Mouse (Mus musculus): ENCODE results near the gene Myo18a. TPM values are rescaled to one million over a fixed set of nuclear protein-coding genes. Genes with fewer than 3 reads are reported as not detected.

Gene Myo18a
- polyA plus RNA-seq, 1 experiment from 2014 or later = 24.6 TPM

- H3K9me3 ChIP-seq (replicated peaks) = no peaks in the 10 kb centered on the region
- peaks cover 42% of the 10 kb centered on the region for H3K4me1 ChIP-seq
- H3K36me3 ChIP-seq = 0 out of 2 replicates have a peak, but pooled peaks cover 2% of the 10 kb centered on the region
- H3K27ac ChIP-seq (replicated peaks) = peak overlapping the region; percentile 62
- WGBS = 31% methylated on average over 8 of the region's 8 CpGs
- DNase-seq (ENCODE audit: low spot score) = no peak
- H3K4me3 ChIP-seq = no peak overlapping the region
- H3K27me3 ChIP-seq (ENCODE audit: low read depth, poor library complexity, severe bottlenecking) = no peaks in the 10 kb centered on the region
These were observed 28.2 kb downstream of the Myo18a start for GRCm38 (mm10) chr11:77791241-77791727.

DNA sequence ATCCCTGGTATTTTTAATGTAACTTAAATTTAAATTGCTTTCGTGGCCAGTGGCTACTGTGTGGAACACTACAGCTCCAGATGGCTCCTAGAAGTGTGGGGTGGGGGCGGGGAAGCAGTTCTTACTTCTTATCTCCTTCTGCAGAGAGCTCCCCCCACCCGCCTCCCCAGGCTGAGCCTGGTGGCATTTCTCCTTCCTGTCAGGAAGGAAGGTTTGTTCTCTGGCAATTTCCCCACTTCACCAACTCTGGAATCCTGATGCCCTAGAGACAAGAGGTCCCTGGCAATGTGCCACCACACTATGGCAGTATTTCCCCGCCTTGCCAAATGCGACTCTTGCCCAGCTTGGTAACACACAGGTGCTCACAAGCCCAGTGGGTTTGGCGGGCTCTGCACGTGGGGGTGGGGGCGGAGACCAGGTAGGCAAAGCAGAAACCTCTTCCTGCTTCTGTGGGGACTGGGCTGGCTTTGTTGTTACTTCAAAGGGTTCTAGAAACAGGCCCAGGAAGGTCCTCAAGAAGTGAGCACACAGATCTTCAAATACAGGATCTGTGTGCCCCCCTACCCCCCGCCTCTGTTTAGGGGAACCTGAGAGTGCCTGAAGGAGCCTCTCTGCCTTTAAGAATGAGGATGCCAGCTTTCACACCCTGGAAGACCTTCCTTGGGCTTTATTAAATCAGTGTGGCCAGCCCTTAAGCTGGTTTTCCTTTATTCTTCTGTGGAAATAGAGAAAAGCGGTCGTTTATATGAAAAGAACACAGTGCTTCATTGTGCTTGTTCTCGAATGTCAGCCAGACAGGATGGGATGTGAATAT lies 28.9 kb downstream of the Myo18a start:
- Histone ChIP-seq H3K27me3 (ENCODE audit: low read depth, poor library complexity, severe bottlenecking) (no peaks in the 10 kb centered on the region), H3K4me1 (peaks cover 38% of the 10 kb centered on the region), H3K9me3 (replicated peaks) (no peaks in the 10 kb centered on the region), H3K4me3 (no peak overlapping the region), H3K36me3 (no peaks in the 10 kb centered on the region), H3K27ac (replicated peaks) (peak overlapping the region; percentile 62; the same call in 1 of the 2 replicates)
- WGBS = 65% methylated on average over 12 of the region's 12 CpGs
- no peak for DNase-seq (ENCODE audit: low spot score)

- H3K4me3 ChIP-seq = 0 out of 2 replicates have a peak overlapping the region, but pooled peaks have one; percentile 58
- H3K27ac ChIP-seq (replicated peaks) = no peak overlapping the region
- WGBS = 70% methylated on average over 7 of the region's 7 CpGs
- H3K27me3 ChIP-seq (ENCODE audit: low read depth, poor library complexity, severe bottlenecking) = no peaks in the 10 kb centered on the region
- DNase-seq (ENCODE audit: low spot score) = no peak
- peaks cover 38% of the 10 kb centered on the region for H3K4me1 ChIP-seq
- H3K36me3 ChIP-seq = no peaks in the 10 kb centered on the region
- no peaks in the 10 kb centered on the region for H3K9me3 ChIP-seq (replicated peaks)
These were observed 29.5 kb downstream of the Myo18a start for GRCm38 (mm10) chr11:77792566-77792909.

DNA sequence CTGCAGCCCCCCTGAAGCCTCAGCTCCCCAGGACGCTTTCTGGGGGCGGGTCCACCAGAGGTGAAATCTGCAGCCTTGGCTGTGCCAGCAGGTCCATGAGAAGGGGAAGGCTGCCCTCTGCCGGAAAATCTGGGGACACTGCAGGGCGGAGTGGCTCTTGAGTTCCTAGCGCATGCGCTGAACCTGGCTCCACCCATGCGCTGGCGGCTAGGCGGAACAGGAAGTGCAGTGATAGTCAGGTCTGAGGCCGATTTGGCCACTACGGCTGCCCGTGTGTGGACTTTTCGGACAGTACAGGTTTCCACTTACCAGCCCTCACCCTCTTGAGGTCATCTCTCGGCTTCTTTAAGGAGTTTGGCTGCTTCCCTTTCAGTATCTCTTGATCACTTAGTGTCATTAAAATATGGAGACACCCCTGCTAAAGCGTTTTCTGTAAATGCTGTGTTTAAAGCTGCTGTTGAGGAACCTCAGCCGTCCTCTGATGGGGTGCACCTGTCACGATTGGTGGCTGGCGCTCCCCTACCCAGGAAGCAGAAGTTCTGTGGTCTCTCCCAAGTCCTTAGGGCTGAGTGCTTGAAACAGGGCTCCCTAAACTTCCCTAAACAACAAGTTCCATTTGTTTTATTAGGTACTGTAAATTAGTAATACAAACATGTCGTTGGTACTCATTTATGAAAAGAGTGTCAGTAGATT lies 30.3 kb downstream of the Myo18a start:
- Histone ChIP-seq H3K27ac (replicated peaks) (peak overlapping the region; percentile 81), H3K4me3 (peak overlapping the region; percentile 58), H3K9me3 (replicated peaks) (no peaks in the 10 kb centered on the region), H3K27me3 (ENCODE audit: low read depth, poor library complexity, severe bottlenecking) (no peaks in the 10 kb centered on the region), H3K4me1 (peaks cover 38% of the 10 kb centered on the region), H3K36me3 (no peaks in the 10 kb centered on the region)
- 7% methylated on average over 19 of the region's 19 CpGs for WGBS
- DNase-seq (ENCODE audit: low spot score) = peak; percentile 97

GRCm38 (mm10) chr11:77795216-77795615 lies 32.2 kb downstream of the Myo18a start:
- DNase-seq (ENCODE audit: low spot score) = no peak
- no peak overlapping the region for H3K4me3 ChIP-seq
- 84% methylated on average over 5 of the region's 5 CpGs for WGBS
- no peak overlapping the region for H3K27ac ChIP-seq (replicated peaks)
- no peaks in the 10 kb centered on the region for H3K9me3 ChIP-seq (replicated peaks)
- H3K36me3 ChIP-seq = no peaks in the 10 kb centered on the region
- H3K4me1 ChIP-seq = peaks cover 37% of the 10 kb centered on the region
- H3K27me3 ChIP-seq (ENCODE audit: low read depth, poor library complexity, severe bottlenecking) = no peaks in the 10 kb centered on the region

GRCm38 (mm10) chr11:77800491-77800868 lies 37.4 kb downstream of the Myo18a start:
- Histone ChIP-seq H3K4me1 (peaks cover 27% of the 10 kb centered on the region), H3K27me3 (ENCODE audit: low read depth, poor library complexity, severe bottlenecking) (no peaks in the 10 kb centered on the region), H3K4me3 (no peak overlapping the region), H3K27ac (replicated peaks) (no peak overlapping the region), H3K9me3 (replicated peaks) (no peaks in the 10 kb centered on the region), H3K36me3 (no peaks in the 10 kb centered on the region)
- no peak for DNase-seq (ENCODE audit: low spot score)
- WGBS = 75% methylated on average over 9 of the region's 9 CpGs

- Histone ChIP-seq H3K4me1 (peaks cover 30% of the 10 kb centered on the region), H3K27ac (replicated peaks) (peak overlapping the region; percentile 46; the same call in 1 of the 2 replicates), H3K36me3 (no peaks in the 10 kb centered on the region), H3K27me3 (ENCODE audit: low read depth, poor library complexity, severe bottlenecking) (no peaks in the 10 kb centered on the region), H3K4me3 (peak overlapping the region; percentile 18; the same call in 1 of the 2 replicates), H3K9me3 (replicated peaks) (no peaks in the 10 kb centered on the region)
- WGBS = 35% methylated on average over 15 of the region's 15 CpGs
- no peak for DNase-seq (ENCODE audit: low spot score)
These were observed 38.0 kb downstream of the Myo18a start for GRCm38 (mm10) chr11:77800869-77801701.

GRCm38 (mm10) chr11:77802341-77802865 lies 39.4 kb downstream of the Myo18a start:
- Histone ChIP-seq H3K27ac (replicated peaks) (0 out of 2 replicates have a peak overlapping the region, but pooled peaks have one; percentile 13), H3K4me3 (no peak overlapping the region), H3K36me3 (no peaks in the 10 kb centered on the region), H3K4me1 (peaks cover 43% of the 10 kb centered on the region), H3K27me3 (ENCODE audit: low read depth, poor library complexity, severe bottlenecking) (no peaks in the 10 kb centered on the region), H3K9me3 (replicated peaks) (no peaks in the 10 kb centered on the region)
- DNase-seq (ENCODE audit: low spot score) = no peak
- WGBS = 74% methylated on average over 9 of the region's 9 CpGs

- Histone ChIP-seq H3K9me3 (replicated peaks) (no peaks in the 10 kb centered on the region), H3K27ac (replicated peaks) (no peak overlapping the region), H3K27me3 (ENCODE audit: low read depth, poor library complexity, severe bottlenecking) (no peaks in the 10 kb centered on the region), H3K4me1 (peaks cover 54% of the 10 kb centered on the region), H3K36me3 (no peaks in the 10 kb centered on the region), H3K4me3 (no peak overlapping the region)
- 20% methylated on average over 2 of the region's 2 CpGs for WGBS
- no peak for DNase-seq (ENCODE audit: low spot score)
These were observed 43.2 kb downstream of the Myo18a start for GRCm38 (mm10) chr11:77806218-77806617.

GRCm38 (mm10) chr11:77806855-77807254 lies 43.8 kb downstream of the Myo18a start:
- no peaks in the 10 kb centered on the region for H3K27me3 ChIP-seq (ENCODE audit: low read depth, poor library complexity, severe bottlenecking)
- DNase-seq (ENCODE audit: low spot score) = no peak
- WGBS = 80% methylated on average over 6 of the region's 6 CpGs
- H3K36me3 ChIP-seq = peaks cover under 1% of the 10 kb centered on the region; the same call in 1 of the 2 replicates
- no peaks in the 10 kb centered on the region for H3K9me3 ChIP-seq (replicated peaks)
- 0 out of 2 replicates have a peak overlapping the region, but pooled peaks have one; percentile 14 for H3K27ac ChIP-seq (replicated peaks)
- H3K4me1 ChIP-seq = peaks cover 48% of the 10 kb centered on the region
- H3K4me3 ChIP-seq = no peak overlapping the region

- DNase-seq (ENCODE audit: low spot score) = peak; percentile 67
- no peaks in the 10 kb centered on the region for H3K27me3 ChIP-seq (ENCODE audit: low read depth, poor library complexity, severe bottlenecking)
- 13% methylated on average over 5 of the region's 5 CpGs for WGBS
- H3K36me3 ChIP-seq = peaks cover 12% of the 10 kb centered on the region
- peaks cover 42% of the 10 kb centered on the region for H3K4me1 ChIP-seq
- H3K9me3 ChIP-seq (replicated peaks) = no peaks in the 10 kb centered on the region
- H3K27ac ChIP-seq (replicated peaks) = peak overlapping the region; percentile 75
- peak overlapping the region; percentile 29; the same call in 1 of the 2 replicates for H3K4me3 ChIP-seq
These were observed 45.0 kb downstream of the Myo18a start for GRCm38 (mm10) chr11:77808051-77808465.

- no peak for DNase-seq (ENCODE audit: low spot score)
- Histone ChIP-seq H3K4me3 (no peak overlapping the region), H3K36me3 (peaks cover 12% of the 10 kb centered on the region), H3K4me1 (peaks cover 42% of the 10 kb centered on the region), H3K27me3 (ENCODE audit: low read depth, poor library complexity, severe bottlenecking) (no peaks in the 10 kb centered on the region), H3K27ac (replicated peaks) (peak overlapping the region; percentile 75; the same call in 1 of the 2 replicates), H3K9me3 (replicated peaks) (no peaks in the 10 kb centered on the region)
- WGBS = 71% methylated on average over 4 of the region's 4 CpGs
These were observed 46.2 kb downstream of the Myo18a start for GRCm38 (mm10) chr11:77809215-77809614.

Data from midbrain, embryonic 10.5 days (tissue).